Mouse (Mus musculus) cortical plate, adult 2 months (tissue): ENCODE data around the gene Mbtps1. TPM values are rescaled to one million over a fixed set of nuclear protein-coding genes. Genes with fewer than 3 reads are reported as not detected.

Experiments used
- H3K27ac ChIP-seq: fragments of 200-500 bp; 2 replicates; pipeline ENCODE4 v1.5.1; 2012; ENCODE audit warnings: low read length, control low read depth, inconsistent platforms; ENCODE audit not compliant: insufficient read depth
- H3K4me1 ChIP-seq: fragments of 200-500 bp; 2 replicates; pipeline ENCODE4 v1.6.1; 2011; ENCODE audit warnings: low read length; ENCODE audit not compliant: control insufficient read depth, insufficient read depth
- H3K4me3 ChIP-seq: fragments of 200-500 bp; 2 replicates; pipeline ENCODE4 v1.5.1; 2011; ENCODE audit warnings: mild to moderate bottlenecking, low read length, control low read depth; ENCODE audit not compliant: insufficient read depth
- CTCF ChIP-seq: fragments of 200-500 bp; IDR thresholded peaks from 2 replicates; pipeline ENCODE4 v1.5.1; 2011; ENCODE audit warnings: mild to moderate bottlenecking, control low read depth, low read length; ENCODE audit not compliant: insufficient read depth; ENCODE audit errors: extremely low read depth
- POLR2A ChIP-seq: fragments of 200-500 bp; IDR thresholded peaks from 2 replicates; pipeline ENCODE4 v1.6.1; 2011; ENCODE audit warnings: mild to moderate bottlenecking, low read length, control low read depth; ENCODE audit not compliant: insufficient read depth; ENCODE audit errors: extremely low read depth
- polyA plus RNA-seq: library from polyadenylated mRNA; depleted of rRNA; stranded (reverse); fragments of >200 nt; gene quantifications from 2 replicates; pipeline ENCODE4 v1.2.3, GENCODE M21; 2012; rRNA removed

Gene Mbtps1
- 63.1 and 66.1 TPM in 2 replicates for polyA plus RNA-seq

DNA sequence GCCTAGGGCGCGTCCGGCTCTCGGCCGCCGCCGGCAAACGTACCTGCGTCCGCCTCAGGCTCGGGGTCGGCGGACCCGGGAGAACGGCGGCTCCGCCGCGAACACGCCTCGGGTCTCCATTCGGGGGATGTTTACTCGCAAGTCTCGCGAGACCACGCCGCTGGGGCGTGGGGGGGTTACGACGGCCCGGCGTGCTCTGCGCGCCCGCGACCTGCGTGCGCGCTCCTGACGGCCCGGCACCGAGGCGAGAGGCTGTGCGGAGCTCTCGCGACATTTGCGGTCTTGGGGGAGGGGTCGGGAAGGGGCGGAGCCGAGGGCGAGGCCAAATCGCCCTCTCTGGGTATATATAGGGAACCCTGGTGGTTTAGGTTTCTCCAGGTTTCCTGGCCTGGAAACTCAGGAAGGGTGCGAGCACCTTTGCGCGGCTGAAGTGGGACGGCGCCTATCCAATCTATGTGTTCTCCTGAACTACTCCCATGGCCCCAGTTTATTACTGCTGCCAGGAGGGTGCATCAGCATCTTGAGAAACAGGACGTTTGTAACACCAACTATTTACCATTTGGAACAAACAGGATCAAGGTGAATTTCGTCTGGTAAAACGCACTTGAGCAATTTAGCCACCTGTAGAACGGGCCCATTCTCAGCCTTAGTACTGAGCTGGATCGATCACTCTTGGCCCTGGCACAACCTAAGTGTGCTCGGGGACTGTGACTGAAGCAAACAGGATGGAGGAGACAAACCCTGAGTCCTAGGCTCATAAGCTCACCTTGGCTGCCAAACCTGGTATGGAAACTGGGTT, at the start of gene Mbtps1:
Gene Mbtps1 (minus strand): TSS at position 133 of the 799 bp plus-strand sequence.
- Histone ChIP-seq H3K4me1 (peaks cover 2% of the 10 kb centered on the region; the same call in 1 of the 2 replicates), H3K27ac (peak within 1 kb of the TSS; percentile 88), H3K4me3 (peak within 1 kb of the TSS; percentile 92)
- no peak for TF ChIP-seq CTCF
- TF ChIP-seq POLR2A = peak; percentile 91

DNA sequence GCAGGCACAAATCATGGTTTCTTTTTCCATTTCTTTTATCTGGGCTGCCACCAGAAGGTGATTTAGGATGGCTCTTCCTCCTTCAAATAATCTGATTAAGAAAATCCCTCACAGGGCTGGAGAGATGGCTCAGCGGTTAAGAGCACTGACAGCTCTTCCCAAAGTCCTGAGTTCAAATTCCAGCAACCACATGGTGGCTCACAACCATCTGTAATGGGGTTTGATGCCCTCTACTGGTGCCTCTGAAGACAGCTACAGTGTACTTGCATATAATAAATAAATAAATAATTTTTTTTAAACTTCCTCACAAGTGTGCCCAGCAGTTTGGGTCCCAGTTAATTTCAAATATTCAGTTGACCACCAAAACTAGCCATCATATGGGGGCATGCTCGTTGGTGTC, 47.7 kb upstream of the Mbtps1 start:
- Histone ChIP-seq H3K4me1 (peaks cover 3% of the 10 kb centered on the region), H3K27ac (no peak overlapping the region), H3K4me3 (no peak overlapping the region)
- TF ChIP-seq POLR2A (no peak), CTCF (no peak)

DNA sequence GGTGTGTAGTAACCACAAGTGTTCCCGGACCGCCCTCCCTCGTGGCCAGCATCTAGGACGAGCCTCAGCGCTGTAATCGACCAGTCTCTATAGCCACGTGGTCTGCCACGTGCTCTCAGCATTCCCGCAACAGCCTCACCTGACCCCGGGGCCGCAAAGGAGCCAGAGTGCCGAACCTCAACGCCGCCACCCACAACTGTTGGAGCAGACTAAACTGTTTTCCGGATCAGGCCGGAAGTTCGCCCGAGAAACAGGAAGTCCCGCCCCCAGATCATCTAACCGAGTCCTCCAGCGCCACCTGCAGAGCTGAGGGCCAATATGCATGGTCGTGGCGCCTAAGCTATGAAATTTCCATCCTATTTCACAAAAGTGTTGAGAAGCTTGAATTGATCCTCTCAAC, 46.5 kb upstream of the Mbtps1 start, which contains the start of gene Taf1c:
Gene Taf1c (minus strand): TSS at position 227 of the 400 bp plus-strand sequence.
- peak; percentile 71 for TF ChIP-seq CTCF
- peak; percentile 67; the same call in 1 of the 2 replicates for TF ChIP-seq POLR2A
- H3K4me3 ChIP-seq = peak within 1 kb of the TSS; percentile 53

GRCm38 (mm10) chr8:119604398-119604803, 45.9 kb upstream of the Mbtps1 start:
- Histone ChIP-seq H3K4me1 (peaks cover 3% of the 10 kb centered on the region), H3K27ac (no peak overlapping the region), H3K4me3 (peak overlapping the region; percentile 53)
- TF ChIP-seq CTCF (no peak), POLR2A (no peak)

More for the DNA sequence above, 46.5 kb upstream of the Mbtps1 start, which contains the start of gene Taf1c:
- Histone ChIP-seq H3K4me1 (peaks cover 3% of the 10 kb centered on the region), H3K27ac (no peak within 1 kb of the TSS)

GRCm38 (mm10) chr8:119603771-119604170, 45.2 kb upstream of the Mbtps1 start:
- H3K4me1 ChIP-seq = peaks cover 3% of the 10 kb centered on the region
- no peak for TF ChIP-seq CTCF
- TF ChIP-seq POLR2A = no peak
- peak overlapping the region; percentile 53; the same call in 1 of the 2 replicates for H3K4me3 ChIP-seq
- H3K27ac ChIP-seq = no peak overlapping the region

DNA sequence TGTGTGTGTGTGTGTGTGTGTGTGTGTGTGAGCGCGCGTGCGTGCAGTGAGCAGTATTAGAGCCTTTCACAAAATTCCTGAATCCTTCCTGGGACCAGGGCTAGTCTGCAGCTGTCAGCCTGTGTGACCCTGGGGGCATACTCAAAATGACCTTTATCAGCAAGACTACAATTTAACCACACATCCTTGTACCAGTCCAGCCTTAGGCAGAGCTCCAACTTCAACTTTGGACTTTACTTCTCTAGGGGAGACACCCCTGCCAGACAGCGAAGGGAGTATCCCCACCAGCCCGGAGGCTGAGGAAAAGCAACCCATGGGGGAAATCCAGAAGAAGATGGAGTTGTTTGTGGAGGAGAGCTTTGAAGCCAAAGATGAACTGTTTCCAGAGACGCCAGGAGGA, 32.9 kb upstream of the Mbtps1 start:
- Histone ChIP-seq H3K27ac (no peak overlapping the region), H3K4me1 (no peaks in the 10 kb centered on the region), H3K4me3 (no peak overlapping the region)
- TF ChIP-seq CTCF (no peak), POLR2A (no peak)

DNA sequence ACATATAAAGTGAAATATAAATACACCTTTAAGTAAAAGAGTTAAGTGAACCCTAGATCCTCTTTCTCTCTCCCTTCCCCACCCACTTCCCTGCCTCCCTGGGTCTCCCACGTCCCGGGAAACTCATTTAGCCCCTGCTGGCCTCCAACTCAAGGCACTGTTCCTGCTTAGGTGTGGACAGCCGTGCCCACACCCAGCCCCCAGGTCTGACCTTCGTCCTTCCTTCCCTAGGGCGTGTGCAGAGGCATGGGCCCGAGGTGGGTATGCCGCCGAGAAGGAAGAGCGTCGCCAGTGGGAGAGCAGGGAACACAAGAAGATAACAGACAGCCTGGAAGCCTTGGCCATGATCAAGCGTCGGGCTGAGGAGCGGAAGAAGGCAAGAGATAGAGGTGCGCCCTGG, 31.8 kb upstream of the Mbtps1 start:
- no peak for TF ChIP-seq CTCF
- TF ChIP-seq POLR2A = no peak
- H3K4me1 ChIP-seq = no peaks in the 10 kb centered on the region
- no peak overlapping the region for H3K4me3 ChIP-seq
- H3K27ac ChIP-seq = no peak overlapping the region

- Histone ChIP-seq H3K4me1 (no peaks in the 10 kb centered on the region), H3K27ac (no peak overlapping the region), H3K4me3 (no peak overlapping the region)
- TF ChIP-seq POLR2A (no peak), CTCF (no peak)
Measured at GRCm38 (mm10) chr8:119588844-119589243, 30.3 kb upstream of the Mbtps1 start.

GRCm38 (mm10) chr8:119588321-119588720, 29.8 kb upstream of the Mbtps1 start:
- Histone ChIP-seq H3K27ac (no peak overlapping the region), H3K4me3 (no peak overlapping the region), H3K4me1 (no peaks in the 10 kb centered on the region)
- no peak for TF ChIP-seq CTCF
- TF ChIP-seq POLR2A = no peak

GRCm38 (mm10) chr8:119585901-119586300, 27.4 kb upstream of the Mbtps1 start:
- H3K27ac ChIP-seq = no peak overlapping the region
- no peaks in the 10 kb centered on the region for H3K4me1 ChIP-seq
- no peak overlapping the region for H3K4me3 ChIP-seq
- no peak for TF ChIP-seq CTCF
- no peak for TF ChIP-seq POLR2A
